Mouse (Mus musculus) lung, adult 10 weeks (tissue): ENCODE results near the gene Slc10a1. TPM values are rescaled to one million over a fixed set of nuclear protein-coding genes. Genes with fewer than 3 reads are reported as not detected.

Source experiments
- polyA plus RNA-seq: library from polyadenylated mRNA; stranded (reverse); fragments of 350-450 nt; fragmentation: Illumina TruSeq; extraction: RNeasy Lipid Tissue Mini Kit (QIAGEN cat#74804); gene quantifications from one replicate; pipeline ENCODE4 v1.2.3, GENCODE M21; 2014; ENCODE audit warnings: low read depth, low replicate concordance; ENCODE audit not compliant: insufficient read depth

Slc10a1 gene
- polyA plus RNA-seq = not detected

DNA sequence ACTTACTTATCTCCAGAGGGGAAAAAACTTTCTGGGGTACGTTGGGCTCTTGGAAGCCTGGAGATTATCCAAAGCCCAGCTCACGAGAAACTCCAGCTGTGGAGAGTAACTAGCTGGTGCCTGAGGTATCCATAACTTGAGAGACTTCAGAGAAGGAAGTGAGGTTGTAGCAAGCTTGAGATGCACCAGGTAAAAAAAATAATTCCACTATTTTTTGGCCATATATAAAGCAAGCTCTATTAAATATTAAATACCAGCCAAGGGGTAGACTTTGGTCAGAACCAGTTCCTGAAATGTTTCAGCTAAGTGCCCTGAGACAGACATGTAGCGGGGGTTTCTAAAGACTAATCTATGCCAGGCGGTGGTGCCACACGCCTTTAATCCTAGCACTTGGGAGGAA lies at the start of gene Slc10a1:
Gene Slc10a1, minus strand, starts transcription at position 101 of the 400 bp plus-strand sequence.

GRCm38 (mm10) chr12:80945334-80945995 lies 23.0 kb downstream of the Slc10a1 start, which contains the start of gene Srsf5:
TSS of gene Srsf5 (plus strand) at chr12:80945504.

Other genes with a start within 250 kb of the Slc10a1 start
- not detected for gene Ccdc177, start 208.0 kb downstream of the Slc10a1 start, polyA plus RNA-seq
- gene Susd6, start 178.2 kb downstream of the Slc10a1 start, polyA plus RNA-seq = 30.4 TPM
- 215 TPM for gene Srsf5, start 23.2 kb downstream of the Slc10a1 start, polyA plus RNA-seq
- gene Smoc1, start 58.1 kb upstream of the Slc10a1 start, polyA plus RNA-seq = 4.0 TPM